Comparison of ENCODE assay signal across 12 mouse cellular contexts in genomic region chr3:37201122-37201916, GRCm38 (mm10). TPM values are rescaled to one million over a fixed set of nuclear protein-coding genes. Genes with fewer than 3 reads are reported as not detected.
A peak's percentile ranks its signal among the peaks of the same experiment; 100 is the strongest.
DNase-seq lines count a peak whose midpoint lies in the region; ATAC-seq and TF ChIP-seq lines count a peak whose summit lies in the region.
"Had no signal": no experiment of that assay in that cellular context is flagged by ENCODE, and none has a peak within 500 bp of the region (broad histone marks: within the 10 kb centered on the region; RNA-seq: fewer than 3 reads in every experiment).

No protein-coding gene starts in this region.

- peaks cover 10% of the 10 kb centered on the region; the same call in 1 of the 2 replicates for H3K4me1 ChIP-seq in limb, embryonic 12.5 days (replicated peaks)

- ATAC-seq in limb, embryonic 12.5 days (ENCODE audit: insufficient number of reproducible peaks, insufficient read depth, low FRiP score, low TSS enrichment, low read depth), result peak; percentile 54; the same call in 1 of the 2 replicates

- 44% methylated on average over 6 of the region's 6 CpGs for WGBS in limb, embryonic 12.5 days

- no peaks in the 10 kb centered on the region for H3K27me3 ChIP-seq in limb, embryonic 12.5 days
- H3K27me3 ChIP-seq: CH12.LX had no signal

- peak; percentile 88 for DNase-seq in heart, adult 11 months
- DNase-seq in heart, postnatal 25 days (ENCODE audit: low spot score), result no peak
- DNase-seq in thymus, postnatal 0 days (ENCODE audit: low spot score), result peak; percentile 5
- no peak for DNase-seq in thymus, postnatal 14 days
- peak; percentile 34 for DNase-seq in yolk sac, embryonic 10.5 days (ENCODE audit: low spot score)
- DNase-seq in left cerebral cortex, adult 2 months (ENCODE audit: extremely low spot score in 1 of 2, low spot score in 2 of 2), result no peak
- DNase-seq in gastrocnemius, postnatal 36 days, result no peak
- DNase-seq: adrenal gland, postnatal 36 days; thymus, postnatal 4 days had no signal

- no peak overlapping the region for H3K4me2 ChIP-seq in limb, embryonic 12.5 days
- H3K4me2 ChIP-seq: midbrain, embryonic 12.5 days had no signal

- no peak for TF ChIP-seq CTCF in left cerebral cortex, adult 2 months (IDR thresholded peaks at IDR 0.05)

- no peaks in the 10 kb centered on the region for H3K9me3 ChIP-seq in limb, embryonic 12.5 days
- H3K9me3 ChIP-seq: midbrain, embryonic 12.5 days had no signal

- intact Hi-C loops in heart, postnatal 25 days (cut with DNase I), result loop anchor here (5.0 to 10.0 kb wide), 2 partner anchors 359 to 567 kb away; no protein-coding TSS in a partner anchor
- intact Hi-C loops in left cerebral cortex, adult 2 months (cut with DNase I), result loop anchor here (5.0 to 10.0 kb wide), 4 partner anchors 149 to 564 kb away; partner anchors contain the start of gene 4932438A13Rik
- intact Hi-C loops in gastrocnemius, postnatal 36 days (cut with DNase I), result loop anchor here (10.0 kb wide), 2 partner anchors 127 to 357 kb away; no protein-coding TSS in a partner anchor

- no peak overlapping the region for H3K4me3 ChIP-seq in limb, embryonic 12.5 days (replicated peaks)
- H3K4me3 ChIP-seq in left cerebral cortex, adult 2 months, result no peak overlapping the region
- H3K4me3 ChIP-seq: midbrain, embryonic 12.5 days had no signal

- no peaks in the 10 kb centered on the region for H3K36me3 ChIP-seq in limb, embryonic 12.5 days
- H3K36me3 ChIP-seq: midbrain, embryonic 12.5 days had no signal

- no peak overlapping the region for H3K27ac ChIP-seq in limb, embryonic 12.5 days
- H3K27ac ChIP-seq in left cerebral cortex, adult 2 months, result no peak overlapping the region
- H3K27ac ChIP-seq: midbrain, embryonic 12.5 days had no signal

- H3K9ac ChIP-seq in limb, embryonic 12.5 days (replicated peaks), result no peak overlapping the region
- H3K9ac ChIP-seq: midbrain, embryonic 12.5 days had no signal

RNA-seq across cellular contexts. Expression of gene Il21, which starts 31.1 kb away (rescaled TPM):
- not detected for total RNA-seq in heart, postnatal 25 days (2021)
- 0.22 and 0.26 TPM in 2 replicates for polyA plus RNA-seq in thymus, postnatal 0 days (2015; fragmentation: Nextera tagmentation; extraction: Ambion mirVana)
- not detected in 2 replicates for polyA plus RNA-seq in limb, embryonic 12.5 days (2016; fragmentation: Nextera tagmentation; extraction: Ambion mirVana)
- total RNA-seq in left cerebral cortex, adult 2 months (2021), result under 1 TPM in 1 of 2 experiments, not detected in 1; 0.14 TPM
- total RNA-seq in gastrocnemius, postnatal 36 days (2021), result not detected
- total RNA-seq: adrenal gland, postnatal 36 days; CH12.LX had no signal
- polyA plus RNA-seq: midbrain, embryonic 12.5 days had no signal

Comparison
In these comparisons a context has a peak if more than half of its experiments do, and no peak if none do; other contexts are left out.
1. DNase-seq: peak in heart, adult 11 months (single experiment), thymus, postnatal 0 days (single experiment) and yolk sac, embryonic 10.5 days (single experiment); none in heart, postnatal 25 days (single experiment), thymus, postnatal 14 days (single experiment), left cerebral cortex, adult 2 months (0 of 2) and gastrocnemius, postnatal 36 days (0 of 2).